Mouse (Mus musculus) right cerebral cortex, postnatal 36 days (tissue): ENCODE measurements around the gene Vmn2r20.
"Not testable (repeated sequence)": the region's sequence is repeated elsewhere in the genome, so short reads cannot be mapped to it uniquely, and the experiment has no call there.

Source experiments
- DNase-seq, 2 experiments: peaks; one replicate each; pipeline ENCODE4 v3.0.0; 2022; ENCODE audit warnings: low spot score in 2 of 2, mixed read lengths in 1 of 2

Gene Vmn2r20

GRCm38 (mm10) chr6:123418016-123418415 lies at the start of gene Vmn2r20:
Gene Vmn2r20 (minus strand): TSS chr6:123418116.
- DNase-seq: not testable (repeated sequence)

DNA sequence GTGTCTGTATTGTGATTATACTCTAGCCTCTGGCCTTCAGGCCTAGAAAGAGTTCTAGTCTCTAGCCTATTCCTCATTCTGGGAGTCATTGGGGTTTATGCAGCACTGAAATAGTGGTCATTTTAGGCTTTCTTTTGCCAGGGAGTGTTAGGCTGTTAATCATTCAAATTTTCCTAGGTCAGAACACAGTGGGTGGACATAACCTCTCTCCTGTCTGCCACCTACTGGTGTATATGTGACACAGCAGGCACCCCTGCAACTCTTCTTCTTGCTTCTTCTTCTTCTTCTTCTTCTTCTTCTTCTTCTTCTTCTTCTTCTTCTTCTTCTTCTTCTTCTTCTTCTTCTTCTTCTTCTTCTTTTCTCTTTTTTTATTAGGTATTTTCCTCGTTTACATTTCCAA lies 6.5 kb upstream of the Vmn2r20 start:
- DNase-seq: not testable (repeated sequence)

DNA sequence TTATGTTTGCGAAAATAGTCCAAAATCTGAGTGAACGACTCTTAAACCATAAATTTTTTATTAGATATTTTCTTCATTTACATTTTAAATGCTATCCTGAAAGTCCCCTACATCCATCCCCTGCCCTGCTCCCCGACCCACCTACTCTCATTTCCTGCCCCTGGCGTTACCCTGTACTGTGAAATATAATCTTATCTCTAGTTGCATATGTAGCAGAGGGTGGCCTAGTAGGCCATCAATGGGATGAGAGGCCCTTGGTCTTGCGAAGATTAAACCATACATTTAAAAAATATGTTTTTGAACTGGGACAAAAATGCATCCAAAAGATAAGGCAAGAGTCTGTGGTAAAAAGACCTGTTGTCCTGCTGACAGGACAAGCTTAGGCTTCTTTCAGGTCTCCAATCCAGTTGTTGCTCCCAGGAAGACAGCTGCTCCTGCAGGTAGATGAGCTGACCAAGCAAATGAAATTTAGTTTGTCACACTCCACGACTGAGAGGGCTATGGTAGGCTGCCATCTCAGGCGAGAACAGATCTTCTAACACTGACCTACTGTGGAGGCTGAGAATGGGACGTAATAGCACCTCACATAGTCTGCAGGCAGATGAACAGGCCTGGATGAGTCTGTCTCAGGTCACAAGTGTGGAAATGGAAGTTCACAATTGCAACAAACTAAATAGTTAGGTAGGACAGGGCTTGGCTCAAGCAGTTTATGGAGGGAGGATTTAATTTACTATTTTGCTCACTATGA lies 10.8 kb downstream of the Vmn2r20 start:
- not testable (repeated sequence) for DNase-seq

DNA sequence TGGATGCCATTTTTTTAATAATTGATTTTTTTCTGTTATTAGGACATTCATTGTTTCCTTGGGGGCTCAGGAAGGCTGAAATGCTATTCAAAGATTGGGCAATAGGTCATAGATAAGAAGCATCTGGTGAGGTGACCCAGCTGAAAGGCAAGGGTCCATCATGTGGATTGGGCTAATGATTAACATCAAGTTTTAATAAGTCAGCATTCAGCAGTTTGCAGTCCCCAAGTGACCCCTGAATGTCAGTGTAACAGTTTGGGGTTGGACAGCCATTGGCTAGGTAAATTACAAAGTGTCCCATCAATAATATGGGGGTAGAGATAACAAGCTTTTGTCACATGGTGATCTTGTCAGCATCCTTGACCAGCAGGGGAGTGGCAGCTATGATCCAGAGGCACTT lies 29.1 kb downstream of the Vmn2r20 start:
- not testable (repeated sequence) for DNase-seq

DNA sequence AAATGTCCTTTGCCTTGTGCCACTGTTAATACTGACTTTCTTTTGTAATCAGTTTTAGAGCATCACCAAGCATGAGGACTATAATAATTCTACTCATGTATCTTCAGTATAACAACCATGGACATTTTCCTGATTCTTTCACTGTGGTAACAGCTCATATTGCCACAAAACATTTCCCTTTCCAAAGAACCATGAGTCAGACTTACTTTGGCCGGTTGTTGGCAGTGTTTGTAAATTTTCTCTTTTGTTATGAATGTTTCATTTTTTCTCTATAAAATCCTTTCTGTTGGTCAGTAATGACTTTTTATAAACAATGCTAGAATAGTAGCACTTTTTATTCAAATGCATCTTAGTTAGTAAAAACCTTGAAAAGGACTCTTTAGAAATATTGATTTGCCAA lies 71.8 kb downstream of the Vmn2r20 start:
- no peak for DNase-seq

DNA sequence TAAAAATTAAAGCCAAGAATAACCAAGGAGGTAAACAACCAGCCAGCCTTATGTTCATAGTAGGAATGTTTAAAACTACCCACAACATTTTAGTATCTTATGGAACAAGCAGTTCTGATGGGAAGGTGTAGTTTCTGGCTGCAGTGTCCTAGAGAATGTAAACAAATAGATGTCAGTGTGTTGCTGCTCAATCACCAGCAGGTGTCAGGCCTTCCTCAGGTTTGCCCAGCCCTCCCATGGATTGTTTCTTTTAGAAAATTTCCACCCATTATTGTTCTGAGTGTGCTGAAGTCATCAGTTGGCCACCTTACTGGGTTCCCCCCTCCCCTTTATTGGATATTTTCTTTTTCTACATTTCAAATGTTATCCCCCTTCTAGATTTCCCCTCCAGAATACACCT lies 77.8 kb downstream of the Vmn2r20 start:
- DNase-seq: no peak

DNA sequence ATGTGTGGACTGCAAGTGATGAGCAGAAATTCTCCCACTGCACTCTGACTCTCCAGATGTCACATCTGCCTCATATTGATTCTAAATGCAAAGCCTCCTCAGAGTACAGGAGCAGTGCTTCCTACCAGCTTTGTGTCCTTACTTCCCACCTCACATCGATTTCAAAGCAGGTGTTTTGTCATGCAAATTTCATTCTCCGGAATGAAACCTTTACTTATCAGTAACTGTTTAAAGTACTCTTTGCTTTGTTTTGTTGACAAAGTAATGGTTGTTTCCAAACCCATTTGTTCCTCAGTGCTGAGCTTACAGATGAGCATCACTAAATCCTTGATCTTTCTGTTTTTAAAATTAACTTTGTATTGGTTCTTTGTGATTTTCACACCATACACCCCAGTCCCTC lies 85.4 kb downstream of the Vmn2r20 start:
- no peak for DNase-seq
